Mouse (Mus musculus): Measurements from ENCODE around the gene Ptrh2. TPM values are rescaled to one million over a fixed set of nuclear protein-coding genes. Genes with fewer than 3 reads are reported as not detected.

Gene Ptrh2
- polyA plus RNA-seq, 1 experiment from 2014 or later: 43.6 TPM

DNA sequence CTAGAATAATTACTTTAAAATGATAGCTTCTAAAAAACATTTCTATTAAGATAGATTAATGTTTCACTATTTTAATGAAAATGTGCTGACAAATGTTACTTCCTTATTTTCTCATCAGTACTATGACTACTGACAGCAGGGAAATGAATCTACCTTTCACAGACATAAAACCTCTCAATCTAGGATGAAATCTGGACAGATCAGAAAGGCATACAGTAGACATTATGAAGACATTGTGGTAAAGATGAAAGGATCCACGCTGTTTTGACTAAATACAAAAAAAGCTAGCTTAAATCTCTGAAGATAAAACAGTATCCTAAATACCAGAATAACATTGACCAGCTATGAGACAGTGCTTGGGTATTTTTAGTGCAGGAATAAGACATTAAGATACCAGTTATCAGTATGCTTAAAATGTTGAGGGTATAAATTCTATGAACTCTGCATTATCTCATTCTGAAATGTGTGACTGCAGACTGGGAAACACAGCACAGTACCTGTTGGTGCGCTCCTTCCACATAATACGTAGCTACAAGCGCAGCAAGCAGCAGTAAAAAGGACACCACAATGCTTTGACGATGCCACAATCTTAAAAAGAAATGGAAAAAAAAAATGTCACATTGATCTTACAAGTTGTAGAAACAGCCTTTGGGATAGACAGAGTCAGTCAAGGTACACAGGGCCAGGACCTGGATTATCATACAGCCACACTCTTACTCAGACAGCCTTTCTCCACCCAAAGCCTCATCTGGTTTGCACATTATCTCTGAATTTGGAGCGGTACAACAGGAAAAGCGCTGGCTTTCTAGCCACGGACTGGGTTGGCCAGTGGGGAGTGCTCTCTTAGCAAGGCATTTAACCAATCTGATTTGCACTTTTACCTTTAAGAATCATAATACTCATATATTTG, 20.5 kb upstream of the Ptrh2 start:
- Histone ChIP-seq H3K4me1 (ENCODE audit: control insufficient read depth, insufficient read depth, low read length) (no peaks in the 10 kb centered on the region), H3K9ac (ENCODE audit: low read length) (no peak overlapping the region), H3K4me2 (ENCODE audit: low read depth, severe bottlenecking) (no peak overlapping the region), H3K27ac (replicated peaks; ENCODE audit: low read depth, low read length) (no peak overlapping the region), H3K36me3 (ENCODE audit: control insufficient read depth, insufficient read depth, low read length) (peaks cover 4% of the 10 kb centered on the region; the same call in 1 of the 2 replicates), H3K27me3 (ENCODE audit: control insufficient read depth, insufficient read depth, low read length) (no peaks in the 10 kb centered on the region), H3K4me3 (ENCODE audit: low read depth, low read length) (no peak overlapping the region), H3K9me3 (ENCODE audit: control insufficient read depth, low read length) (no peaks in the 10 kb centered on the region)
- DNase-seq (ENCODE audit: low spot score): no peak
- 93% methylated on average over 8 of the region's 8 CpGs for WGBS
- ATAC-seq (ENCODE audit: insufficient number of reproducible peaks, low FRiP score, low TSS enrichment, low read depth): no peak

GRCm38 (mm10) chr11:86663977-86664376, 19.8 kb upstream of the Ptrh2 start:
- no peak overlapping the region for H3K4me2 ChIP-seq (ENCODE audit: low read depth, severe bottlenecking)
- peaks cover 4% of the 10 kb centered on the region; the same call in 1 of the 2 replicates for H3K36me3 ChIP-seq (ENCODE audit: control insufficient read depth, insufficient read depth, low read length)
- no peak overlapping the region for H3K27ac ChIP-seq (replicated peaks; ENCODE audit: low read depth, low read length)
- DNase-seq (ENCODE audit: low spot score) (no peak), ATAC-seq (ENCODE audit: insufficient number of reproducible peaks, low FRiP score, low TSS enrichment, low read depth) (no peak)
- no peaks in the 10 kb centered on the region for H3K4me1 ChIP-seq (ENCODE audit: control insufficient read depth, insufficient read depth, low read length)
- H3K9ac ChIP-seq (ENCODE audit: low read length): no peak overlapping the region
- no peaks in the 10 kb centered on the region for H3K27me3 ChIP-seq (ENCODE audit: control insufficient read depth, insufficient read depth, low read length)
- no peaks in the 10 kb centered on the region for H3K9me3 ChIP-seq (ENCODE audit: control insufficient read depth, low read length)
- H3K4me3 ChIP-seq (ENCODE audit: low read depth, low read length): no peak overlapping the region

DNA sequence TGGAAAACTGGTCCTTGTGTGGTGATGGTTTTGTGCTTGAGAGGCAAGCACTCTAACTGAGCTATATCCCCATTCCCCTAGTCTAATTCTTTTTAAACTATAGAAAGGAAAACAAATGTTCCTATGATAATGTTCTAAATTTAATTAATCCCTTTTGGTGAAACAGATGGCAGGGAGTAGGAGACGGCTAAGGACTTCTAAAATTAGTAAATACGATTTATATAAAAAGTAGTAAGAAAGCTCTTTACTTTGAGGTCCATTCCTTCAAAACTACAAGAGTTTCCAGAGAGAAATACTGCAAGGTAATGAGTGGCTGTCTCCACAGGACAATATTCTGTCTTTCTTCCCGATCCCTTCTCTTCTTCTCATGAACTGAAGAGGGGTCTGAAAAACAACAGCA, 19.4 kb upstream of the Ptrh2 start:
- ATAC-seq (ENCODE audit: insufficient number of reproducible peaks, low FRiP score, low TSS enrichment, low read depth) (no peak), DNase-seq (ENCODE audit: low spot score) (no peak)
- H3K27me3 ChIP-seq (ENCODE audit: control insufficient read depth, insufficient read depth, low read length): no peaks in the 10 kb centered on the region
- H3K4me2 ChIP-seq (ENCODE audit: low read depth, severe bottlenecking): no peak overlapping the region
- H3K4me1 ChIP-seq (ENCODE audit: control insufficient read depth, insufficient read depth, low read length): no peaks in the 10 kb centered on the region
- H3K9me3 ChIP-seq (ENCODE audit: control insufficient read depth, low read length): no peaks in the 10 kb centered on the region
- H3K27ac ChIP-seq (replicated peaks; ENCODE audit: low read depth, low read length): no peak overlapping the region
- WGBS: 93% methylated on average over 3 of the region's 3 CpGs
- no peak overlapping the region for H3K9ac ChIP-seq (ENCODE audit: low read length)
- H3K36me3 ChIP-seq (ENCODE audit: control insufficient read depth, insufficient read depth, low read length): peaks cover 4% of the 10 kb centered on the region; the same call in 1 of the 2 replicates
- H3K4me3 ChIP-seq (ENCODE audit: low read depth, low read length): no peak overlapping the region

- WGBS: 93% methylated on average over 2 of the region's 2 CpGs
- no peaks in the 10 kb centered on the region for H3K9me3 ChIP-seq (ENCODE audit: control insufficient read depth, low read length)
- DNase-seq (ENCODE audit: low spot score) (no peak), ATAC-seq (ENCODE audit: insufficient number of reproducible peaks, low FRiP score, low TSS enrichment, low read depth) (no peak)
- H3K4me3 ChIP-seq (ENCODE audit: low read depth, low read length): no peak overlapping the region
- no peak overlapping the region for H3K9ac ChIP-seq (ENCODE audit: low read length)
- no peaks in the 10 kb centered on the region for H3K27me3 ChIP-seq (ENCODE audit: control insufficient read depth, insufficient read depth, low read length)
- H3K4me2 ChIP-seq (ENCODE audit: low read depth, severe bottlenecking): no peak overlapping the region
- no peak overlapping the region for H3K27ac ChIP-seq (replicated peaks; ENCODE audit: low read depth, low read length)
- H3K4me1 ChIP-seq (ENCODE audit: control insufficient read depth, insufficient read depth, low read length): no peaks in the 10 kb centered on the region
- peaks cover under 1% of the 10 kb centered on the region; the same call in 1 of the 2 replicates for H3K36me3 ChIP-seq (ENCODE audit: control insufficient read depth, insufficient read depth, low read length)
Observed at GRCm38 (mm10) chr11:86667553-86667952, 16.2 kb upstream of the Ptrh2 start.

GRCm38 (mm10) chr11:86668169-86668568, 15.6 kb upstream of the Ptrh2 start:
- ATAC-seq (ENCODE audit: insufficient number of reproducible peaks, low FRiP score, low TSS enrichment, low read depth) (no peak), DNase-seq (ENCODE audit: low spot score) (no peak)
- no peak overlapping the region for H3K4me2 ChIP-seq (ENCODE audit: low read depth, severe bottlenecking)
- no peaks in the 10 kb centered on the region for H3K9me3 ChIP-seq (ENCODE audit: control insufficient read depth, low read length)
- H3K4me3 ChIP-seq (ENCODE audit: low read depth, low read length): no peak overlapping the region
- WGBS: 95% methylated on average over 3 of the region's 3 CpGs
- H3K27ac ChIP-seq (replicated peaks; ENCODE audit: low read depth, low read length): no peak overlapping the region
- no peak overlapping the region for H3K9ac ChIP-seq (ENCODE audit: low read length)
- H3K36me3 ChIP-seq (ENCODE audit: control insufficient read depth, insufficient read depth, low read length): no peaks in the 10 kb centered on the region
- H3K4me1 ChIP-seq (ENCODE audit: control insufficient read depth, insufficient read depth, low read length): no peaks in the 10 kb centered on the region
- no peaks in the 10 kb centered on the region for H3K27me3 ChIP-seq (ENCODE audit: control insufficient read depth, insufficient read depth, low read length)

- no peaks in the 10 kb centered on the region for H3K27me3 ChIP-seq (ENCODE audit: control insufficient read depth, insufficient read depth, low read length)
- H3K27ac ChIP-seq (replicated peaks; ENCODE audit: low read depth, low read length): no peak overlapping the region
- no peaks in the 10 kb centered on the region for H3K9me3 ChIP-seq (ENCODE audit: control insufficient read depth, low read length)
- ATAC-seq (ENCODE audit: insufficient number of reproducible peaks, low FRiP score, low TSS enrichment, low read depth) (no peak), DNase-seq (ENCODE audit: low spot score) (no peak)
- H3K4me3 ChIP-seq (ENCODE audit: low read depth, low read length): no peak overlapping the region
- no peaks in the 10 kb centered on the region for H3K4me1 ChIP-seq (ENCODE audit: control insufficient read depth, insufficient read depth, low read length)
- H3K9ac ChIP-seq (ENCODE audit: low read length): no peak overlapping the region
- no peaks in the 10 kb centered on the region; the same call in 1 of the 2 replicates for H3K36me3 ChIP-seq (ENCODE audit: control insufficient read depth, insufficient read depth, low read length)
- 74% methylated on average over 3 of the region's 3 CpGs for WGBS
- no peak overlapping the region for H3K4me2 ChIP-seq (ENCODE audit: low read depth, severe bottlenecking)
Observed at GRCm38 (mm10) chr11:86671041-86671675, 12.6 kb upstream of the Ptrh2 start.

GRCm38 (mm10) chr11:86672772-86673171, 11.0 kb upstream of the Ptrh2 start:
- Histone ChIP-seq H3K27ac (replicated peaks; ENCODE audit: low read depth, low read length) (no peak overlapping the region), H3K4me1 (ENCODE audit: control insufficient read depth, insufficient read depth, low read length) (no peaks in the 10 kb centered on the region), H3K36me3 (ENCODE audit: control insufficient read depth, insufficient read depth, low read length) (no peaks in the 10 kb centered on the region; the same call in 1 of the 2 replicates), H3K4me2 (ENCODE audit: low read depth, severe bottlenecking) (no peak overlapping the region), H3K9me3 (ENCODE audit: control insufficient read depth, low read length) (no peaks in the 10 kb centered on the region), H3K27me3 (ENCODE audit: control insufficient read depth, insufficient read depth, low read length) (no peaks in the 10 kb centered on the region), H3K9ac (ENCODE audit: low read length) (no peak overlapping the region), H3K4me3 (ENCODE audit: low read depth, low read length) (no peak overlapping the region)
- DNase-seq (ENCODE audit: low spot score) (no peak), ATAC-seq (ENCODE audit: insufficient number of reproducible peaks, low FRiP score, low TSS enrichment, low read depth) (no peak)
- 86% methylated on average over 3 of the region's 3 CpGs for WGBS

DNA sequence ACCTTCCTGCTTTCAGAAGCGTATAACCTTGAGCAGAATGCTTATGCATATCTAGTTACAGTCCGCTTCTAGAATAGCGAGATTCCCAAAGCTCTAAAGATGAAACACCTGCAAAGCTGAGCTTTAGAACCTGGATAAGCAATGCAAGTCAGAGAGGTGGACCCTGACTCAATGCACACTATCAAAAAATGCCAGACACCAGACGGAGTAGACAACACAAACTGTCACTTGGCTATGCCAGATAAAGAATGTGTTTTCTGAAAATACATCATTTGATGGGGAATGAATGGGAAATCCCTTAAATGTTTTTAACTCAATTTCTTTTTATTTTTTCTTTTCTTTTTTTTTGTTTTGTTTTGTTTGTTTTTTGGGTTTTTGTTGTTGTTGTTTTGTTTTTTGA, 8.3 kb upstream of the Ptrh2 start:
- no peak overlapping the region for H3K4me3 ChIP-seq (ENCODE audit: low read depth, low read length)
- no peak for ATAC-seq (ENCODE audit: insufficient number of reproducible peaks, low FRiP score, low TSS enrichment, low read depth)
- H3K4me1 ChIP-seq (ENCODE audit: control insufficient read depth, insufficient read depth, low read length): no peaks in the 10 kb centered on the region
- H3K36me3 ChIP-seq (ENCODE audit: control insufficient read depth, insufficient read depth, low read length): no peaks in the 10 kb centered on the region; the same call in 1 of the 2 replicates
- no peaks in the 10 kb centered on the region for H3K9me3 ChIP-seq (ENCODE audit: control insufficient read depth, low read length)
- no peak overlapping the region for H3K4me2 ChIP-seq (ENCODE audit: low read depth, severe bottlenecking)
- 88% methylated on average over 4 of the region's 4 CpGs for WGBS
- no peak overlapping the region for H3K27ac ChIP-seq (replicated peaks; ENCODE audit: low read depth, low read length)
- no peak overlapping the region for H3K9ac ChIP-seq (ENCODE audit: low read length)
- no peaks in the 10 kb centered on the region for H3K27me3 ChIP-seq (ENCODE audit: control insufficient read depth, insufficient read depth, low read length)
- DNase-seq (ENCODE audit: low spot score): no peak

Data from limb, embryonic 11.5 days (tissue).